Mouse (Mus musculus): ENCODE data around the gene Prss16. TPM values are rescaled to one million over a fixed set of nuclear protein-coding genes. Genes with fewer than 3 reads are reported as not detected.

Prss16 gene
- total RNA-seq, 4 experiments from 2014 or later, result 0.29 to 0.84 (median 0.56) TPM

DNA sequence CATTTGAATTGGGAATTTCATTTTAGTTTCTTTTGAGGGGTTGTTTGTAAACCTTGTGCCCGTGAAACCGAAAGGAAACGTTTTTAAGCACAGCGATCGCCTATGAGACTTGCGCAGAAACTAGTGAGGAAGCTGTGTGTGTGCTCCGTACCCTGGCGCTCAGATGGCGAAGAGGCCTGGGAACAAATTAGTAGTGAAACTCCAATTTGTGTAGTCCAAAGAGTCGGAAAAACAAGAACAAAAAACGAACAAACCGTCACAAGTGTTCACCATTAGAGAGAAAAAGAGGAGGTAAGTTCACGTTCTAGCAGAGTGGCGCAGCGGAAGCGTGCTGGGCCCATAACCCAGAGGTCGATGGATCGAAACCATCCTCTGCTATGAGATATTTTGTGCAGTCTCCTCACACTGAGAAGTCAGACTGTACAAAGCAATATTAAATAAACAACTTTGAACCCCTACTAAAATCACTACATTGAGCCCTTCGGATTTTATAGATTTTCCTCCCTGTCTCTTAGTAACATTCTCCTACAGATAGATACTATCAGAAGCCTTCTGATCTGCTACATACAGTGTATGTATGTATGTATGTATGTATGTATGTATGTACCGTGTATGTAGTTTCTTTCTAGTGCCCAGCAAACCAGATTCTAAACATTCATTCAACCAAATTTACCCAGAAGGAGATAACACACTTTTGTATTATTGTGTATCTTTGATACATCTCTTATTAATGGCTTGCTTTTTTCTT, 34.6 kb downstream of the Prss16 start:
- DNase-seq (ENCODE audit: low spot score in 2 of 2), result peak; percentile 36 to 71

DNA sequence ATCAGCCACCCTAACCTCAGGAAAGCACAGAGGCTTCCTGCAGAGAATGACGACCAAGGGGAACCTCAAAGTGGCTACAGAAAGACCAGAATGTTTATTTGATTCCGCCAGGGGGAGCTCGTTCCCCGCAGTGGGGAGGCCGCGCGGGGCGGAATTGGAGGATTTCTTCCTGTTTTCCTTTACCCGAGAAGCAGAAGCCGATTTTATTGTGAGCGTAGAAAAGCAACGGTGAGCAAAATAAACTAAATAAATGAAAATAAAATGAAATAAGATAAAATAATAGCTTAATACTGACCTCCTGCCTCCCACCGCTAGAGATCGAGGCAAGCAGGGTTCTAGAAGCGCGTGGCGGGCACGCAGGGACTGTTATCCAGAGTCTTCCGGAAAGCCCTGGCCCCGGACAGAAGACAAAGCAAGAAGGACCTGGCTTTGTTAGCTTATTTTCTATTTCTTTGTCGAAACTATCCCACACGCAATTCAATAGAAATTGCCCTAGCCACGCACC, 35.3 kb downstream of the Prss16 start:
- DNase-seq (ENCODE audit: low spot score in 2 of 2), result peak; percentile 72 to 91

DNA sequence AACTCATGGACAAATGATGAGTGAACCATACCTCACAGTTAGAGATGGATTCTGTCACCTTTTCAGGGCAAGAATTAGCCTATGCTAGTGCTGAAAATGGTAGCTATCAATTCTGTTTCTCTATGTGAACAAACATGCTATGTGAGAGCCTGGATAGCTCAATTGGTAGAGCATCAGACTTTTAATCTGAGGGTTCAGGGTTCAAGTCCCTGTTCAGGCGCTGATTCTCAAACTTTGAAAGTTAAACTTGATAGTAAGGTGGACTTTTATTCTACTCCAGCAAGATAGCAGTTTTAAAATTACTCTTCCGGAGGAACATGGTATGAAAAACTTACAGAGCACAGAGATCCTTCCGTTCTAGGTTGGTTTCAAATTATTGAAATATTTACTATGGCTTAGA, 37.9 kb downstream of the Prss16 start:
- no peak for DNase-seq (ENCODE audit: low spot score in 2 of 2)

DNA sequence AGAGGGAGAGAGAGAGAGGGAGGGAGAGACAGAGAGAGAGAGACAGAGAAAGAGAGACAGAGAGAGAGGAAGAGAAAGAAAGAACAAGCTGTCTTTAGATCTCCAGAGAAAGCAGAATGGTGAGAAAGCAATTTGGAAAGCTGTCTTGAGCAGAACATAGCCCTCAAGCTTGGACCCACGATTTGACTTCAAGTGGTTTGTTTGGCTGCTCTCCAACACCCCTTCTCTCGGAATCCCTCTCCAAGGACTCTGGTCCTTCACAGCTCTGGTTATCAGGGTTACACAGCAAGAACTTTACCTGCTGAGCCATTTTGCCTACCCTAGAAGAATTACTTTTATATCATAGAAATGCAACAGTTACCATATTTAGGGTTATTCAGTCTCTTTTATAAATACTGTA, 39.7 kb downstream of the Prss16 start:
- DNase-seq (ENCODE audit: low spot score in 2 of 2), result no peak

DNA sequence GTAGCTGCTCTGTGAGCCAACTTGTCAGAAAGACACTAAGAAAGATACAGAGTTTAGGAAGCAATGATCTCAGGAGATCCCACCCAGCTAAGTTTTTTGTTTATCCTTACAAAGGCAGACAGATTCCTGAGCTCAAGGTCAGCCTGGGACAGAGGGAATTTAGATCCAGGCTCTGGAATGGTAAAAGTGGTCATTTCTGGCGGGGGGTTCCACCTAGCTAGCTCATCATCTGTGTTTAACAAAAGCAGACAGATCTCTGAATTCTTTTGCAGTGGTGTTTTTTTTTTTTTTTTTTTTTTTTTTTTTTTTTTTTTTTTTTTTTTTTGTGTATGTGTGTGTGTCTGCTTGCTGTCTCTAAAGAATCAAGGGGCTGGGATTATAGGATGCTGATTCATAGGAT, 40.3 kb downstream of the Prss16 start:
- DNase-seq (ENCODE audit: low spot score in 2 of 2), result no peak

Small RNAs within 50 kb of the gene (microRNA-seq; reads per million reads assigned to microRNA genes)
- 0 reads per million in 2 experiments for gene Gm44390
- 0 reads per million in 2 experiments for gene Gm44486

Other genes with a start within 250 kb of the Prss16 start
- 1 to 10 TPM; 3.8 to 6.5 (median 5.9) TPM for gene Hist1h1b, start 229.1 kb downstream of the Prss16 start, total RNA-seq (2022)
- 10 to 100 TPM; 32.9 to 72.6 (median 47.3) TPM for gene Hist1h3i, start 226.4 kb downstream of the Prss16 start, total RNA-seq (2022)
- 1 to 10 TPM in 1 of 4 experiments, not detected in 3; 3.2 TPM for gene Hist1h2an, start 222.5 kb downstream of the Prss16 start, total RNA-seq (2022)
- 10 to 100 TPM in 1 of 4 experiments, 1 to 10 TPM in 3; 3.1 to 11.6 (median 5.9) TPM for gene Hist1h2bp, start 222.3 kb downstream of the Prss16 start, total RNA-seq (2022)
- gene Hist1h2bq, start 199.5 kb downstream of the Prss16 start, total RNA-seq (2022), result 10 to 100 TPM; 26.8 to 44.1 (median 30.6) TPM
- gene Hist1h2ao, start 199.3 kb downstream of the Prss16 start, total RNA-seq (2022), result 10 to 100 TPM in 3 of 4 experiments, 1 to 10 TPM in 1; 5.0 to 27.3 (median 17.8) TPM
- gene Hist1h4m, start 198.0 kb downstream of the Prss16 start, total RNA-seq (2022), result 100 to 1,000 TPM; 180 to 291 (median 231) TPM
- gene Hist1h4n, start 177.5 kb downstream of the Prss16 start, total RNA-seq (2022), result 10 to 100 TPM in 3 of 4 experiments, not detected in 1; 11.4 to 41.9 (median 29.6) TPM
- gene Hist1h2ap, start 176.2 kb downstream of the Prss16 start, total RNA-seq (2022), result 10 to 100 TPM in 2 of 4 experiments, not detected in 2; 10.6 to 18.9 TPM
- 10 to 100 TPM; 26.6 to 44.1 (median 30.3) TPM for gene Hist1h2br, start 176.0 kb downstream of the Prss16 start, total RNA-seq (2022)
- 1 to 10 TPM; 1.9 to 4.5 (median 2.9) TPM for gene Zfp184, start 64.6 kb downstream of the Prss16 start, total RNA-seq (2022)
- not detected for gene Pom121l2, start 28.5 kb downstream of the Prss16 start, total RNA-seq (2022)
- gene Hist1h2ah, start 25.8 kb upstream of the Prss16 start, total RNA-seq (2022), result 10 to 100 TPM in 3 of 4 experiments, 1 to 10 TPM in 1; 6.5 to 26.2 (median 15.2) TPM
- gene Hist1h2bk, start 26.1 kb upstream of the Prss16 start, total RNA-seq (2022), result 10 to 100 TPM; 10.4 to 18.1 (median 16.5) TPM
- 10 to 100 TPM; 55.1 to 70.7 (median 60.0) TPM for gene Hist1h4i, start 31.6 kb upstream of the Prss16 start, total RNA-seq (2022)
- gene Hist1h2ag, start 33.2 kb upstream of the Prss16 start, total RNA-seq (2022), result 10 to 100 TPM in 2 of 4 experiments, 1 to 10 TPM in 2; 8.2 to 12.2 (median 10.1) TPM
- gene Hist1h2bj, start 33.5 kb upstream of the Prss16 start, total RNA-seq (2022), result 10 to 100 TPM; 10.8 to 15.9 (median 12.1) TPM
- gene Vmn1r188, start 74.7 kb upstream of the Prss16 start, total RNA-seq (2022), result not detected
- gene Vmn1r189, start 96.1 kb upstream of the Prss16 start, total RNA-seq (2022), result not detected
- not detected for gene Vmn1r191, start 174.2 kb upstream of the Prss16 start, total RNA-seq (2022)
- gene Vmn1r192, start 181.4 kb upstream of the Prss16 start, total RNA-seq (2022), result not detected
- not detected for gene Vmn1r193, start 213.4 kb upstream of the Prss16 start, total RNA-seq (2022)
- not detected for gene Vmn1r194, start 234.5 kb upstream of the Prss16 start, total RNA-seq (2022)

Measured in layer of hippocampus, adult 8-10 months (tissue).